ENCODE assay signal across 17 mouse cellular contexts in genomic region chr16:94454146-94454545, GRCm38 (mm10).
DNase-seq lines count a peak whose midpoint lies in the region; TF ChIP-seq lines count a peak whose summit lies in the region.
"Had no signal": no experiment of that assay in that cellular context is flagged by ENCODE, and none has a peak within 500 bp of the region (broad histone marks: within the 10 kb centered on the region; RNA-seq: fewer than 3 reads in every experiment).

No protein-coding gene starts in this region.

- peak overlapping the region; percentile 15; the same call in 1 of the 2 replicates for H3K27ac ChIP-seq in left cerebral cortex, adult 2 months
- H3K27ac ChIP-seq in bone marrow macrophage, adult 2 months (ENCODE audit: insufficient read depth, low read depth, low read length) = peak overlapping the region; percentile 59
- H3K27ac ChIP-seq: embryonic facial prominence, embryonic 12.5 days; forebrain, embryonic 15.5 days; heart, embryonic 13.5 days; hindbrain, embryonic 15.5 days had no signal

- DNase-seq in left cerebral cortex, adult 2 months (ENCODE audit: extremely low spot score in 1 of 2, low spot score in 2 of 2) = no peak
- DNase-seq in left cerebral cortex, adult 18-20 months (ENCODE audit: low spot score in 2 of 2) = no peak
- peak; percentile 67 for DNase-seq in CD4-positive helper T cell, adult 2 months (ENCODE audit: low read depth, low spot score)
- DNase-seq in naive thymus-derived CD4-positive, alpha-beta T cell, adult 2 months (ENCODE audit: low read depth) = peak; percentile 74
- no peak for DNase-seq in natural killer cell, adult 2 months (ENCODE audit: low spot score in 2 of 2)
- DNase-seq: adrenal gland, postnatal 14 days; cerebellum, adult 11 months; cerebellum, adult 8-10 months; cerebellum, postnatal 14 days; gastrocnemius, postnatal 36 days; heart, adult 11 months; heart, postnatal 36 days had no signal

- TF ChIP-seq POLR2A in bone marrow macrophage, adult 2 months (IDR thresholded peaks at IDR 0.05; ENCODE audit: borderline replicate concordance, low read depth, low read length) = no peak

- intact Hi-C loops in left cerebral cortex, adult 2 months (cut with DNase I) = no loop called here

- H3K4me1 ChIP-seq in bone marrow macrophage, adult 2 months (ENCODE audit: control insufficient read depth, insufficient read depth, low read length) = peaks cover 4% of the 10 kb centered on the region; the same call in 1 of the 2 replicates
- H3K4me1 ChIP-seq: embryonic facial prominence, embryonic 12.5 days; forebrain, embryonic 15.5 days; heart, embryonic 13.5 days; hindbrain, embryonic 15.5 days had no signal

- TF ChIP-seq CTCF in left cerebral cortex, adult 2 months (IDR thresholded peaks at IDR 0.05) = no peak
- TF ChIP-seq CTCF in bone marrow macrophage, adult 2 months (IDR thresholded peaks at IDR 0.05; ENCODE audit: low read depth, low read length) = no peak

- no peak overlapping the region for H3K4me3 ChIP-seq in left cerebral cortex, adult 2 months
- no peak overlapping the region for H3K4me3 ChIP-seq in bone marrow macrophage, adult 2 months (ENCODE audit: insufficient read depth, low read length)
- H3K4me3 ChIP-seq: embryonic facial prominence, embryonic 12.5 days; forebrain, embryonic 15.5 days; heart, embryonic 13.5 days; hindbrain, embryonic 15.5 days had no signal

Comparison
In these comparisons a context has a peak if more than half of its experiments do, and no peak if none do; other contexts are left out.
1. DNase-seq: peak in CD4-positive helper T cell, adult 2 months (single experiment) and naive thymus-derived CD4-positive, alpha-beta T cell, adult 2 months (single experiment); none in left cerebral cortex, adult 2 months (0 of 2), left cerebral cortex, adult 18-20 months (0 of 2) and natural killer cell, adult 2 months (0 of 2).